Mouse (Mus musculus): ENCODE results near the gene Wdr37.

- no peak for TF ChIP-seq MAFK (IDR thresholded peaks at IDR 0.05; ENCODE audit: insufficient read depth, low read depth, low read length)
- no peak for TF ChIP-seq ZNF384 (IDR thresholded peaks at IDR 0.05; ENCODE audit: low read depth, low read length)
- no peak for TF ChIP-seq ZC3H11A (IDR thresholded peaks at IDR 0.05; ENCODE audit: borderline replicate concordance, low read depth, low read length)
- no peak for TF ChIP-seq CHD2 (IDR thresholded peaks at IDR 0.05; ENCODE audit: low read depth, low read length)
- TF ChIP-seq HCFC1 (IDR thresholded peaks at IDR 0.05; ENCODE audit: borderline replicate concordance, insufficient read depth, low read length) = no peak
Observed at GRCm38 (mm10) chr13:8822201-8822600, 49.5 kb downstream of the Wdr37 start.
